11 mouse cellular contexts compared by ENCODE assay signal in the genomic region with DNA sequence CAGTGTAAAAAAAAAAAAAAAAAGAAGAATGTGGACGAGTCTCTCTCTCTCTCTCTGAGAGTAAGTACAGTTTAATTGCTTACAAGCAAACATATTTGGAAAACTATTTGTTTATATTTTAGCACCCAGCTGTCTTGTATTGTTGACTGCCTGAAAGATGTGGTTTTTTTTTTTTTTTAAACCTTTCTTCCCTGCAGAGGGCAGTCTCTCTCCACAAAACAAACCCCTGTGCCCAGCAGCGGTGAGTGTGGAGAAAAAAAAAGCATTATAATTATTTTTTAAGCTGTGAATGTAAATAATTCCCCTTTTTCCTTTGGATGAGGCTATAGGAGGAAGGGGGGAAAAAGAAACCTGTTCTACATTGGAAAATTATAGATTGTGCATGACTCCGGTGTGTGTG.
DNase-seq lines count a peak whose midpoint lies in the region; ATAC-seq lines count a peak whose summit lies in the region.
"Had no signal": no experiment of that assay in that cellular context is flagged by ENCODE, and none has a peak within 500 bp of the region (broad histone marks: within the 10 kb centered on the region; RNA-seq: fewer than 3 reads in every experiment).

No protein-coding gene starts in this region.

- no peak overlapping the region for H3K4me2 ChIP-seq in hindbrain, embryonic 14.5 days (replicated peaks)
- H3K4me2 ChIP-seq in hindbrain, embryonic 13.5 days = no peak overlapping the region
- no peak overlapping the region for H3K4me2 ChIP-seq in midbrain, embryonic 11.5 days

- H3K4me1 ChIP-seq in hindbrain, embryonic 14.5 days (replicated peaks; ENCODE audit: control insufficient read depth, insufficient read depth, low read length) = peaks cover 27% of the 10 kb centered on the region
- peaks cover 43% of the 10 kb centered on the region for H3K4me1 ChIP-seq in hindbrain, embryonic 13.5 days (replicated peaks)
- peaks cover 17% of the 10 kb centered on the region; the same call in 1 of the 2 replicates for H3K4me1 ChIP-seq in midbrain, embryonic 11.5 days (ENCODE audit: control insufficient read depth, insufficient read depth, low read length)
- peaks cover 27% of the 10 kb centered on the region for H3K4me1 ChIP-seq in midbrain, embryonic 10.5 days

- peak; percentile 4 for DNase-seq in adrenal gland, postnatal 10 days
- no peak for DNase-seq in adrenal gland, postnatal 4 days (ENCODE audit: low spot score in 2 of 2)
- DNase-seq in hindbrain, embryonic 14.5 days (ENCODE audit: low spot score) = peak; percentile 72
- DNase-seq in midbrain, embryonic 11.5 days (ENCODE audit: low spot score, missing footprints) = peak; percentile 84
- DNase-seq in midbrain, embryonic 10.5 days (ENCODE audit: low spot score) = no peak
- DNase-seq in retina, postnatal 7 days (ENCODE audit: low read depth, low spot score) = peak; percentile 24
- no peak for DNase-seq in kidney, adult 11 months
- DNase-seq: gastrocnemius, postnatal 10 days; heart, postnatal 10 days; kidney, postnatal 14 days had no signal

- ATAC-seq in hindbrain, embryonic 14.5 days (ENCODE audit: low FRiP score) = no peak
- ATAC-seq in hindbrain, embryonic 13.5 days (ENCODE audit: low FRiP score) = no peak
- no peak for ATAC-seq in midbrain, embryonic 11.5 days (ENCODE audit: low FRiP score)

- no peak overlapping the region for H3K4me3 ChIP-seq in hindbrain, embryonic 14.5 days (replicated peaks; ENCODE audit: low read length)
- no peak overlapping the region for H3K4me3 ChIP-seq in hindbrain, embryonic 13.5 days
- H3K4me3 ChIP-seq in midbrain, embryonic 11.5 days (ENCODE audit: low read depth, low read length) = no peak overlapping the region
- no peak overlapping the region for H3K4me3 ChIP-seq in midbrain, embryonic 10.5 days

- H3K9ac ChIP-seq in hindbrain, embryonic 14.5 days = 0 out of 2 replicates have a peak overlapping the region, but pooled peaks have one; percentile 25
- no peak overlapping the region for H3K9ac ChIP-seq in hindbrain, embryonic 13.5 days
- H3K9ac ChIP-seq in midbrain, embryonic 11.5 days (ENCODE audit: low read length) = no peak overlapping the region

- WGBS in hindbrain, embryonic 14.5 days = 26% methylated on average over 3 of the region's 3 CpGs
- WGBS in hindbrain, embryonic 13.5 days = 25% methylated on average over 3 of the region's 3 CpGs
- WGBS in midbrain, embryonic 11.5 days = 32% methylated on average over 3 of the region's 3 CpGs
- WGBS in midbrain, embryonic 10.5 days = 31% methylated on average over 3 of the region's 3 CpGs

- no peaks in the 10 kb centered on the region for H3K36me3 ChIP-seq in hindbrain, embryonic 14.5 days (replicated peaks; ENCODE audit: control insufficient read depth, insufficient read depth)
- no peaks in the 10 kb centered on the region for H3K36me3 ChIP-seq in hindbrain, embryonic 13.5 days
- H3K36me3 ChIP-seq in midbrain, embryonic 11.5 days (ENCODE audit: control insufficient read depth, insufficient read depth, low read length) = no peaks in the 10 kb centered on the region
- no peaks in the 10 kb centered on the region for H3K36me3 ChIP-seq in midbrain, embryonic 10.5 days

- peak overlapping the region; percentile 35 for H3K27ac ChIP-seq in hindbrain, embryonic 14.5 days
- H3K27ac ChIP-seq in hindbrain, embryonic 13.5 days = no peak overlapping the region
- no peak overlapping the region for H3K27ac ChIP-seq in midbrain, embryonic 11.5 days (ENCODE audit: low read depth, low read length)
- H3K27ac ChIP-seq in midbrain, embryonic 10.5 days (replicated peaks) = no peak overlapping the region

- no peaks in the 10 kb centered on the region for H3K27me3 ChIP-seq in hindbrain, embryonic 14.5 days (ENCODE audit: control insufficient read depth, insufficient read depth, low read length)
- H3K27me3 ChIP-seq in hindbrain, embryonic 13.5 days = no peaks in the 10 kb centered on the region
- 0 out of 2 replicates have a peak, but pooled peaks cover 2% of the 10 kb centered on the region for H3K27me3 ChIP-seq in midbrain, embryonic 11.5 days (ENCODE audit: control insufficient read depth, insufficient read depth, low read length)
- H3K27me3 ChIP-seq in midbrain, embryonic 10.5 days (ENCODE audit: low read depth, poor library complexity, severe bottlenecking) = peaks cover 5% of the 10 kb centered on the region

- no peaks in the 10 kb centered on the region for H3K9me3 ChIP-seq in hindbrain, embryonic 14.5 days (ENCODE audit: control insufficient read depth, low read length)
- no peaks in the 10 kb centered on the region for H3K9me3 ChIP-seq in hindbrain, embryonic 13.5 days
- no peaks in the 10 kb centered on the region for H3K9me3 ChIP-seq in midbrain, embryonic 11.5 days (ENCODE audit: control insufficient read depth, low read length)
- no peaks in the 10 kb centered on the region for H3K9me3 ChIP-seq in midbrain, embryonic 10.5 days (replicated peaks)

Comparison
In these comparisons a context has a peak if more than half of its experiments do, and no peak if none do; other contexts are left out.
1. DNase-seq: peak in adrenal gland, postnatal 10 days (single experiment), hindbrain, embryonic 14.5 days (single experiment), midbrain, embryonic 11.5 days (single experiment) and retina, postnatal 7 days (single experiment); none in adrenal gland, postnatal 4 days (0 of 2), midbrain, embryonic 10.5 days (single experiment) and kidney, adult 11 months (single experiment).